Mouse (Mus musculus): ENCODE data around the gene Folh1.
A peak's percentile ranks its signal among the peaks of the same experiment; 100 is the strongest.
"Not testable (repeated sequence)": the region's sequence is repeated elsewhere in the genome, so short reads cannot be mapped to it uniquely, and the experiment has no call there.

Gene Folh1

GRCm38 (mm10) chr7:86775617-86776325 is at the start of gene Folh1:
Folh1 (minus strand) TSS chr7:86775943.
- peak; percentile 38 for DNase-seq (ENCODE audit: low spot score)

- no peak for DNase-seq (ENCODE audit: low spot score)
Measured at GRCm38 (mm10) chr7:86816466-86816865, 40.7 kb upstream of the Folh1 start.

GRCm38 (mm10) chr7:86815716-86816115 is 40.0 kb upstream of the Folh1 start:
- not testable (repeated sequence) for DNase-seq (ENCODE audit: low spot score)

GRCm38 (mm10) chr7:86815241-86815640 is 39.5 kb upstream of the Folh1 start:
- not testable (repeated sequence) for DNase-seq (ENCODE audit: low spot score)

GRCm38 (mm10) chr7:86794727-86795126 is 19.0 kb upstream of the Folh1 start, which contains the start of gene Vmn2r77:
Vmn2r77 (plus strand) TSS chr7:86795027.
- DNase-seq (ENCODE audit: low spot score): no peak

GRCm38 (mm10) chr7:86771621-86772020 is 4.1 kb downstream of the Folh1 start:
- no peak for DNase-seq (ENCODE audit: low spot score)

- no peak for DNase-seq (ENCODE audit: low spot score)
Measured at GRCm38 (mm10) chr7:86764628-86765027, 11.1 kb downstream of the Folh1 start.

- DNase-seq (ENCODE audit: low spot score): no peak
Measured at GRCm38 (mm10) chr7:86760751-86761150, 15.0 kb downstream of the Folh1 start.

- no peak for DNase-seq (ENCODE audit: low spot score)
Measured at GRCm38 (mm10) chr7:86725013-86725412, 50.7 kb downstream of the Folh1 start.

GRCm38 (mm10) chr7:86688030-86688429 is 87.7 kb downstream of the Folh1 start, which contains the start of gene Olfr292:
Olfr292 (plus strand) TSS chr7:86688330.
- DNase-seq (ENCODE audit: low spot score): no peak

Data from retina, embryonic 14.5 days (tissue).